Mouse (Mus musculus): ENCODE results near the gene Pmpca.

GRCm38 (mm10) chr2:26363481-26363880 lies 25.7 kb upstream of the Pmpca start:
- TF ChIP-seq TAL1 (IDR thresholded peaks at IDR 0.05; ENCODE audit: low read length) = no peak
- no peak for TF ChIP-seq GATA1 (IDR thresholded peaks at IDR 0.05; ENCODE audit: low read length)

All from erythroblast, embryonic 14.5 days (primary cell).